Mouse (Mus musculus) spleen, postnatal 36 days (tissue): ENCODE data around the gene Btbd35f14.
"Not testable (repeated sequence)": the region's sequence is repeated elsewhere in the genome, so short reads cannot be mapped to it uniquely, and the experiment has no call there.

Source experiments
- DNase-seq, 2 experiments: peaks; one replicate each; pipeline ENCODE4 v3.0.0; 2022; ENCODE audit warnings: low spot score in 2 of 2, mixed read lengths in 1 of 2

Btbd35f14 gene

GRCm38 (mm10) chrX:33702249-33702648 lies at the start of gene Btbd35f14:
Btbd35f14 (minus strand) TSS chrX:33702349.
- DNase-seq: not testable (repeated sequence)

GRCm38 (mm10) chrX:33656872-33657271 lies 45.3 kb downstream of the Btbd35f14 start, which contains the start of gene Btbd35f13:
Btbd35f13 (plus strand) TSS chrX:33657172.
- not testable (repeated sequence) for DNase-seq
